Mouse (Mus musculus) urinary bladder, postnatal 10 days (tissue): ENCODE measurements around the gene Fgfbp1.
A peak's percentile ranks its signal among the peaks of the same experiment; 100 is the strongest.

Experiments
- DNase-seq: peaks from one replicate; pipeline ENCODE4 v3.0.0; 2022; ENCODE audit warnings: low spot score

The Fgfbp1 gene

GRCm38 (mm10) chr5:43981620-43982019 lies at the start of gene Fgfbp1:
Gene Fgfbp1 (minus strand): TSS chr5:43981779.
- no peak for DNase-seq

GRCm38 (mm10) chr5:43998295-43998989 lies 16.9 kb upstream of the Fgfbp1 start:
- DNase-seq: no peak

- DNase-seq: no peak
Observed at GRCm38 (mm10) chr5:43997626-43998025, 16.0 kb upstream of the Fgfbp1 start.

- DNase-seq: no peak
Observed at GRCm38 (mm10) chr5:43996162-43996561, 14.6 kb upstream of the Fgfbp1 start.

GRCm38 (mm10) chr5:43994981-43995380 lies 13.4 kb upstream of the Fgfbp1 start:
- no peak for DNase-seq

- DNase-seq: no peak
Observed at GRCm38 (mm10) chr5:43990316-43990715, 8.7 kb upstream of the Fgfbp1 start.

GRCm38 (mm10) chr5:43989017-43989416 lies 7.4 kb upstream of the Fgfbp1 start:
- DNase-seq: no peak

GRCm38 (mm10) chr5:43986212-43986611 lies 4.6 kb upstream of the Fgfbp1 start:
- no peak for DNase-seq

GRCm38 (mm10) chr5:43982896-43983295 lies 1.3 kb upstream of the Fgfbp1 start:
- no peak for DNase-seq

GRCm38 (mm10) chr5:43980397-43980796 lies 1.2 kb downstream of the Fgfbp1 start:
- DNase-seq: no peak

- no peak for DNase-seq
Observed at GRCm38 (mm10) chr5:43976821-43977561, 4.6 kb downstream of the Fgfbp1 start.

GRCm38 (mm10) chr5:43974166-43974565 lies 7.4 kb downstream of the Fgfbp1 start:
- no peak for DNase-seq

- DNase-seq: no peak
Observed at GRCm38 (mm10) chr5:43971156-43971555, 10.4 kb downstream of the Fgfbp1 start.

- no peak for DNase-seq
Observed at GRCm38 (mm10) chr5:43970532-43970931, 11.0 kb downstream of the Fgfbp1 start.

- DNase-seq: no peak
Observed at GRCm38 (mm10) chr5:43968634-43969033, 12.9 kb downstream of the Fgfbp1 start.

- DNase-seq: no peak
Observed at GRCm38 (mm10) chr5:43961056-43961455, 20.5 kb downstream of the Fgfbp1 start.

GRCm38 (mm10) chr5:43959884-43960440 lies 21.6 kb downstream of the Fgfbp1 start:
- DNase-seq: no peak

GRCm38 (mm10) chr5:43953241-43953640 lies 28.3 kb downstream of the Fgfbp1 start:
- DNase-seq: no peak

GRCm38 (mm10) chr5:43948748-43949275 lies 32.8 kb downstream of the Fgfbp1 start:
- no peak for DNase-seq

- peak; percentile 26 for DNase-seq
Observed at GRCm38 (mm10) chr5:43948111-43948743, 33.4 kb downstream of the Fgfbp1 start.

GRCm38 (mm10) chr5:43947330-43947977 lies 34.1 kb downstream of the Fgfbp1 start:
- no peak for DNase-seq

- DNase-seq: no peak
Observed at GRCm38 (mm10) chr5:43933269-43933668, 48.3 kb downstream of the Fgfbp1 start.
